Mouse (Mus musculus) left cerebral cortex, postnatal 14 days (tissue): ENCODE data around the gene Arpc5. TPM values are rescaled to one million over a fixed set of nuclear protein-coding genes. Genes with fewer than 3 reads are reported as not detected.

Source experiments
- DNase-seq, 2 experiments: peaks; one replicate each; pipeline ENCODE4 v3.0.0; 2021 to 2022; ENCODE audit warnings: low spot score in 2 of 2, mixed read lengths in 1 of 2
- intact Hi-C: fragments of 180-260 bp; cut with DNase I; formaldehyde crosslinking; loops from one replicate; pipeline ENCODE4 v1.15.1; 2025
- total RNA-seq, 2 experiments: library from RNA; stranded (reverse); gene quantifications; 2 replicates each; pipeline ENCODE4 v1.2.3; 2021

Arpc5 gene
- total RNA-seq, 2 experiments from 2014 or later: 146 to 147 TPM

DNA sequence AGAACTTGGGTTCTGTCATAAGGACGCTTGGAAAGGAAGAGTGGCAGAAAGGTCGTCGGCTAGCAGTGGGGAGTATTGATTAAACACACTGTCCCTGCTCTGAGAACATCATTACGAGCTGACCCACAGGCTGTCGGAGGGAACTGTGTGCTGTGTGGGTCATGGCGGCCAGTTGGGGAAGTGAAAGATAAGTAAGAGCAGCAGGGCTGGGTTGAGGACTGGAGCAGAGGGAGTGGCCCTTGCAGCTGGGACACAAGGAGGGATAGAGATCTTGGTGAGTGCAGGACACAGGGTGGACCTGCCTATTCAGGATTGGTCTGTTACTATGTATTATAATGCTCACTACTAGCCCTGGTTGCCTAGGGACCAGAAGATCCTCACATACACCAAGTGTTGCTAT, 38.6 kb downstream of the Arpc5 start:
- no peak for DNase-seq
- intact Hi-C loops: no loop called here

DNA sequence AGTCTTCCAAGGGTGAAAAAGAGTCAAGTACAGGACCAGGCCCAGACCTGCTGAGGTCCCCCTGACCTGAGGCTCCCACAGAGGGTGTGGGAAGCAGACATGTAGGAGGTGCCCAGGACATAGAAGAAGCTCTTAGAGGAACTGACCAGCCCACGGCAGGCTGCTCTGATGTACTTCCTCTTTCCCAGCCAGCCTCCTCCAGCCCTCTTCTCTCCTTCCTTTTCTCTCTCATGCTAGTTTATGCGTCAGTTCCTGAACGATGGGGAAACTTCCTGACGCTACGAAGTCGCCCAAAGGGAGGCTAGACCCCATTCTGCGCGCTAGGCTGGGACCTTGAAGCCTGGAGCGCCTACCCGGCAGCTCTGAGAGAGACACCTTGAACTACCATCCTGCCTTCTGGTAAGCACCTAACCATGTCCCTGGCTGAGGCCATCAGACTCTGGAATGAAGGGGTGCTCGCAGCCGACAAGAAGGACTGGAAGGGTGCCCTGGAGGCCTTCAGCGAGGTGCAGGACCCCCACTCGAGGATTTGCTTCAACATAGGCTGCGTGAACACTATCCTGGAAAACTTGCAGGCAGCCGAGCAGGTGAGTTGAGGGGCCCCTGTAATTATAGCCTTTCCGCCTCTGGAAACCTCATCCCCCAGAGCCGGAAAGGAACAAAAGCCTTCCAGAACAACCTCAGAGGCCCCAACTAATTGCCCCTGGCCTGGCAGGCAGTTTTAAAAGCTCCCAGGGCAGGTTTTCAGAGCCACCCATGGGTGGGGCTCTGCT, 41.5 kb downstream of the Arpc5 start:
- no peak for DNase-seq
- intact Hi-C loops: no loop called here

DNA sequence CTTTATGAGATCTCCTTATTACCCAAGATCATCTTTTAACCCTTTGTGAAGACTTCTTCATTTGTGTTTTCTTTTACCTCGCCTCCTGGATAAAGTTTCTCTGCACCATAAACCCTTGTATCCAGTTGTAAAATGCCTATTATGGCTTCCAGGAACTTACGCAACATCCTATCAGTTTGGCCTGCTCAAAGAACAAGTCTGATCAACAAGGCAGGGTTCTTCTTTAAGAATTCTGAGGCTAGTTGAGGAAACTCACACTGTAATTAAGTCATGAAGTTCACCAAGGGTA, 42.0 kb downstream of the Arpc5 start:
- DNase-seq: no peak
- intact Hi-C loops: no loop called here

DNA sequence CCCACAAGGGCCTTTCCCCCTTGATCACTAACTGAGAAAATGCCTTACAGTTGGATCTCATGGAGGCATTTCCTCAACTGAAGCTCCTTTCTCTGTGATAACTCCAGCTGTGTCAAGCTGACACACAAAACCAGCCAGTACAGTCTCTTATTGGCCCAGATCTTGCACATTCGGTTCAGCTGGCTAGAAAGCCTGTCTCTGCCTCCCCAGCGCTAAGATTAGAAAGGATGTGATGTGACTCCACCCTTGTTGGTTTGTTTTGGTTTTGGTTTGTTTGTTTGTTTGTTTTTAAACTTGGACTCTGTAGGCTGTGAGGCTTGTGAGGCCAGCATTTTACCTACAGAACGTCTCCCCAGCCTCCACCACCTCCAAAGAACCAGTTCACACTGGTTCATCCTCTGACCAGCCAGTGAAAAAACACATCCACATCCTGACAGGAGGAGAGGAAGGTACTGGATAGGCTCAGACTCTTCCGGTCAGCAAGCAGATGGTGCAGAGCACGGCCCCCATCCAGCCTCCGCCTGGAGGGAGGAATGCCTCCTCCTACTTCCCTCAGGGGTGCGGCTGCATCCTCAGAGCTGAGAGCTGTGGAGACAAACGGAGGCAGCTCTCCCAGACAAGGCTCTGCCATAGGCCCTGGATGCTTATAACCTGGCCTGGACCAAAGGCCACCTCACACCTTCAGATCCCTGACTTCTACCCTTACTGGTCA, 43.4 kb downstream of the Arpc5 start:
- no peak for DNase-seq
- intact Hi-C loops: no loop called here

DNA sequence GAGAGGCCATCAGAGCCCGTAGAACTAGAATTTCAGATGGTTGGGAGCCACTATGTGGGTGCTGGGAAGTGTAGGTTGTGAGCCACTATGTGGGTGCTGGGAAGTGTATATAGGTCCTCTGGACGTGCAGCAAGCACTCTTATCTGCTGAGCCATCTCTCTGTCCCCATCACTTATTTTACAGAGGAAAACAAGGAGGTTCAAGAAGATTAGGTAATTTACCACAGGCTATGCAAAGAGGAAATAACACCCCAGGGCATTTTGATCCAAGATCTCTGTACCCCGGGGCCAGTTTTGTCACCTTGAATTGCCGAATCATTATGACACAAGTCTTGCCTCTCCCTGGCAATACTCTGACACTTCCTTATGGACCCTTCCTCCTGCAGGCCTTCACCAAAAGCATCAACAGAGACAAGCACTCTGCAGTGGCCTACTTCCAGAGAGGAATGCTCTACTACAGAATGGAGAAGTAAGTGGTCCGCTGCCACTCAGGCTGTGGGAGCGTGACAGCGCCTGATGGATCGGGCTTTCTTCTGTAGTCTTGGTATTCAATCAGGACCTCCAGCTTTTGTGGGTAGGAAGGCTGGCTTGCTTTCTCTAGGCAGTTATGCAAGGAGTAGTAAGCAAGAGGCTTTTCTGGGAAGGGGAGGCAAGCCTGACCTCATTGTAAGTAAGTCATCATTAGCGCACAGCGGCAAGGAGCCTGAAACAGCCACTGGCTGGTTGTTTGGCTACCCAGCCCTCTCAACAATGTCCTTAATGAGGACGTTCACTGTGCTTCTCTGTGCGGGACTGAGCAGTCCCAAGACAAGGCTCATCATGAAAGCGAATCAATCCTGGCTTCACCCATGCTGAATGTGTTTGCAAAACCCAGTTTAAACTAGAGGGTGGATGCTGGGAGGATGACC, 44.4 kb downstream of the Arpc5 start:
- intact Hi-C loops: no loop called here
- DNase-seq: no peak

DNA sequence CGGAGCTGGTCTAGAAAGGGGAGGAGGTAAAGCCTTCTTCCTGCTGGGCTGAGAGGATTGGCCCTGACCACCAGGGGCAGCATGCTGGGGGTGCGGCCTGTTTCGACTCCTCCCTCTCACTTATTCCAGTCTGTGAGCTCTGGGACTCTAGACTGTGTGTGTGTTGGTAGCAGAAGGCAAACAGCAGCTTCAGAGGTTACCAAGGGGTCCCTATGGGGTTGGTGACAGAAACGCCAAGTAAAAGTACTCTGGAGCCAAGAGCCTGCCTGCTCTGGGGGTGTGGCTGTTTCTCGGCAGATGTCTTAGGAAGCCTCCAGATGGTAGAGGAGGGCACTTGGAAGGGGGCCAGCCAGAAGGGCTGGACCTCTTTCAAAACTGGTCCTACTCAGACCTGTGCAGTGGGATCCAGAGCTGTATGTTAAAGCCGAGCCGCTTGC, 48.9 kb downstream of the Arpc5 start:
- intact Hi-C loops: no loop called here
- no peak for DNase-seq

DNA sequence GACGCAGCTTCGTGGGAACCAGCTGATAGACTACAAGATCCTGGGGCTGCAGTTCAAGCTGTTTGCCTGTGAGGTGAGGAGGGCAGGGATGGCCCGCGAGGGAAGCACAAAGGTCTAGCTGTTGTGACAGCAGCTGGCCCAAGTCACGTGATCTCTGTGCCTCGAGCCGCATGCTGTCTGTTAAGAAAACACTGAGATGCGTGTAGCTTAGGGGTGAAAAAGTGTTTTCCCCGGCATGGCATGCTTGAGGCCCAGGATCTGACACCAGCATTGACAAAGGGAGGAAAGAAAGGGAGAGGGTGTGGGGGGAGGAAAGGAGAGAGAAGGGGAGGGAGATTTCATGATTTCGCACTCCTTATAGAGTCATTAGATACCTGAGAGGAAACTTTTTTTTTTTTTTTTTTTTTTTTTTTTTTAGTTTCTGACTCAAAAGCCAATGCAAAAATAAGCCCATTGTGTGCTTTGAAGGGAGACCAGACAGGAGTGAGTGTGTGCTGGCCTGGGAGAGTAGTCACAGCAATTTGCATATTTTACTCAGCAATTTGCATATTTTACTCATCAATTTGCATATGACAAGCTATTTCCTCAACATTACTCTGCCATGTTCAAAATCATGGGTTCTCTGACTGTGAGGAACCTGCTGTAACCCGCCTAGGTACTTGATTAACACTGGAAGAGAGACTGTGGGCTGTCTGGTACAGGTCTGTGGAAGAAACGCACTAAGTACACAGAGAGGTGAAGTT, 50.9 kb downstream of the Arpc5 start:
- DNase-seq: peak in 1 of 2 experiments; percentile 54
- intact Hi-C loops: no loop called here

DNA sequence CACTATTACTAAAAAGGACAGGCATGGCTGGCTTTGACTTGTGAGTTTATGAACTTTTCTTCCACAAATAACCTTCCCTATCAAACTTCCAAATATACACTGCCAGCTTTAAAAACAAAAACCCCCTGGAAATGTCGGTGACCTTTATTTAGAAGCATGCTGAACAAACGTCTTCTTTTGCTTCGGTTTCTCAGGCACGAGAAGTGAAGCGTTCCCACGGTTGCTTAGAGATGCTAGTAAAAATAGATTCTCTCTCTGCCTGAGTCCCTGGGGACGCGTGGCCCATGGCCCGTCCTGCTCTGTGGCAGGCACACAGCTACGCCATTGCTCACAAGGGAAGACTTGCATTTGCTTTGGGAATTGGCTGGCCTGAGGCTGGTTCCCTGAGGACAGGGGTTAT, 51.5 kb downstream of the Arpc5 start:
- peak; percentile 49 to 59 for DNase-seq
- intact Hi-C loops: no loop called here

DNA sequence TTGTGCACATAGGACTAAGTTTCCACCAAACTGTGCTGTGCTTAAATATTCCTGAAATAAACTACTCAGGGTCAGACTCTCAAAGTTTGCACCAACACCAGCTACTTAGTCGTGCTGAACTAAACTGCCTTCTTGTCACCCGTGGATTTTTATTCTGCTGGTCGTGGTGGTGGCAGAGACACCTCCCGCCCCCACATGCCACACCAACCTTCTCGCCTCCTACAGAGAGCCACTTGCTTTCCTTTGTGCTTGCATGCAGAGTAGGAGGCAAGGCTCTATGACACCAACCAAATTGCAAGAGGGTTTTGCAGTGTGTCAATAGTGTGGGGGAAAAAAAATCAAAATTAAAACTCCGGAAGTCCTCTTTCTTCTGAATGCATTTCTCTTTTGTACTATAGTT, 53.2 kb downstream of the Arpc5 start:
- peak in 1 of 2 experiments; percentile 27 for DNase-seq
- intact Hi-C loops: no loop called here

DNA sequence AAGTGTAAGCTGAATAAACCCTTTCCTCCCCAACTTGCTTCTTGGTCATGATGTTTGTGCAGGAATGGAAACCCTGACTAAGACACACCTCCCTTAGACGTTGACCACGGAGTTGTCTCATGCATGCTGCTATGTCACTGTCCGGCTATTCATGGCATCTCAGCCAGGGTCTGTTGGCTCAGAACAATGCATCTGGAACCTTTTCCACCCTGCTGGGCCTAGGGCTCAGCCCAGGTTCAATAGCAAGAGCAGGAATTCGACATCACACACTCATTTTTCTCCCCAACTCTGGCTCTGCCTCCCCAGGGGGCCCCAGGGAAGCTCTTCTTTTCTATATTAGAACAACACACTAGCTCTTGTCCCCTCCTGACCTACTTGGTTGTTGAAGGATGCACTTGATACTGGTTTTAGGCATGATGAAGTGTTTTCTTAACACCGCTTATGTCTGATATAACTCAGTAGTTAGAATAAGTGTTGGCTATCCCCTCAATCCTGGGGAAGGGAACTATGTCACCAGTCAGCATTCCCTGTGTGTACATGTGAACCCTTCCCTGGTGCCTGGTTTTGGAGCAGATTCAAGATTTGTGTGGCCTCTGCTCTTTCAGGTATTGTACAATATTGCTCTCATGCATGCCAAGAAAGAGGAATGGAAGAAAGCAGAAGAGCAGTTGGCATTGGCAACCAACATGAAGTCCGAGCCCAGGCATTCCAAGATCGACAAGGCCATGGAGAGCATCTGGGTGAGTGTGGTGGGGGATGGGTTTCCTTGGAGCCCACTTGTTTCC, 54.8 kb downstream of the Arpc5 start:
- intact Hi-C loops: no loop called here
- no peak for DNase-seq

DNA sequence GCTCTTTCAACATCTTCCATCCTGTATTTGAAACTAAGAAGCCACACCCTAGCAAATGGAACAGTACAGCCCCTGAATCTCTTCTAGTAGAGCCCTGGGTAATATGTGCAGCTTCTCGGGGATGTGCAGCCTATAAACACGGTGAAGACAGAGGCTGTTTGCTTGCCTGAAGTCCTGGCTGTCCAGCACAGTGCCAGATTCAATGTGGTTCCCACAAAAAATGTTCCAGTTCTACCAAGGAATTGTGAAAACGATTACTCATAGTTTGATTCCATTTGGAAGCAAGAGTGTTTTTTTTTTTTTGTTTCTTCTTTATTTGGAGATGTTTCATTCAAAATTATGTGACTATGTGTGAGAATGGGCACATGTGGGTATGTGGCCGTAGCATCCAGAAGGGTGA, 55.4 kb downstream of the Arpc5 start:
- DNase-seq: no peak
- intact Hi-C loops: no loop called here

DNA sequence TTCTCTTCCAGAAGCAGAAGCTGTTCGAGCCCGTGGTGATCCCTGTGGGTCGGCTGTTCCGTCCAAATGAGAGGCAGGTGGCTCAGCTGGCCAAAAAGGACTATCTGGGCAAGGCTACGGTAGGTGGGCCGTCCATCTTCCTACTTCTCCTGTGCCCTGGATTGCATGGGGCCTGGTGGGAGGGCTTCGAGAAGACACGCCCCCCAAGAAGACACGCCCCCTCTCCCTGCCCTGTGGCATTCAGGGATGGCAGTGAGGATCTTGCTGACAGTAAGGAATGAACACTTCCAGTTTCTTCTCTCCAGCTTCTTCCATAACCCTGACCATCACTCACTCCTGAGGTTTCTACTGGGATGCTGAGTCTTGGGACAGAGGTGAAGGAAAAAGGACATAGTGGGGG, 57.9 kb downstream of the Arpc5 start:
- intact Hi-C loops: no loop called here
- no peak for DNase-seq

Other genes with a start within 250 kb of the Arpc5 start
- not detected for gene Apobec4, start 16.0 kb upstream of the Arpc5 start, total RNA-seq
- 100 to 1,000 TPM; 103 to 105 TPM for gene Rgl1, start 191 bp upstream of the Arpc5 start, total RNA-seq
- 1 to 10 TPM; 3.4 to 3.9 TPM for gene Ncf2, start 33.7 kb downstream of the Arpc5 start, total RNA-seq
- 10 to 100 TPM; 81.4 to 89.8 TPM for gene Smg7, start 136.1 kb downstream of the Arpc5 start, total RNA-seq
- 100 to 1,000 TPM; 137 to 141 TPM for gene Nmnat2, start 188.5 kb downstream of the Arpc5 start, total RNA-seq